Mouse (Mus musculus) intestine, embryonic 14.5 days (tissue): ENCODE results near the gene Rps6kl1. TPM values are rescaled to one million over a fixed set of nuclear protein-coding genes. Genes with fewer than 3 reads are reported as not detected.
A peak's percentile ranks its signal among the peaks of the same experiment; 100 is the strongest.

Experiments
- ATAC-seq: fragments of 200-750 bp; cut with Nextera tagmentation; replicated peaks from 2 replicates; pipeline ENCODE4 v1.8.0; 2017; ENCODE audit warnings: low read depth, moderate number of reproducible peaks, moderate TSS enrichment, moderate library complexity; ENCODE audit not compliant: low FRiP score, low TSS enrichment
- DNase-seq: peaks from one replicate; pipeline ENCODE4 v3.0.0-alpha.2; 2018; ENCODE audit warnings: low spot score
- H3K27ac ChIP-seq: fragments of 300-500 bp; sonication (generic); 2 replicates; pipeline ENCODE4 v1.5.1; 2014; ENCODE audit warnings: low read depth, mild to moderate bottlenecking, control low read depth
- H3K27me3 ChIP-seq: fragments of 300-500 bp; sonication (generic); replicated peaks from 2 replicates; pipeline ENCODE4 v1.6.1; 2014; ENCODE audit warnings: low read length, control low read depth; ENCODE audit not compliant: control insufficient read depth, insufficient read depth
- H3K36me3 ChIP-seq: fragments of 300-500 bp; sonication (generic); 2 replicates; pipeline ENCODE4 v1.6.1; 2014; ENCODE audit warnings: low read length, control low read depth; ENCODE audit not compliant: control insufficient read depth, insufficient read depth
- H3K4me1 ChIP-seq: fragments of 300-500 bp; sonication (generic); replicated peaks from 2 replicates; pipeline ENCODE4 v1.6.1; 2014; ENCODE audit warnings: low read length, control low read depth, mixed read lengths; ENCODE audit not compliant: control insufficient read depth, insufficient read depth
- H3K4me2 ChIP-seq: fragments of 300-500 bp; sonication (generic); 2 replicates; pipeline ENCODE4 v1.6.1; 2014; ENCODE audit warnings: low read length
- H3K4me3 ChIP-seq: fragments of 300-500 bp; sonication (generic); 2 replicates; pipeline ENCODE4 v1.5.1; 2014; ENCODE audit warnings: low read depth, low read length, control low read depth, mixed read lengths
- H3K9ac ChIP-seq: fragments of 300-500 bp; sonication (generic); 2 replicates; pipeline ENCODE4 v1.6.1; 2014; ENCODE audit warnings: mild to moderate bottlenecking, low read length
- H3K9me3 ChIP-seq: fragments of 300-500 bp; sonication (generic); 2 replicates; pipeline ENCODE4 v1.6.1; 2016; ENCODE audit warnings: low read length, control low read depth; ENCODE audit not compliant: control insufficient read depth
- WGBS: fragments of 180-500 bp; shearing (Covaris S2); extraction: QIAGEN DNeasy Blood & Tissue Kit; methylation state at CpG from one replicate; pipeline ENCODE4 v1.1.7; 2014; 5-methylcytosine and 5-hydroxymethylcytosine counted together
- polyA plus RNA-seq: library from polyadenylated mRNA; unstranded; fragments of >200 nt; fragmentation: Nextera tagmentation; extraction: Ambion mirVana; gene quantifications from 2 replicates; pipeline ENCODE4 v1.2.1, GENCODE M21; 2014

Gene Rps6kl1
- polyA plus RNA-seq, 1 experiment from 2014 or later = 2.9 TPM

DNA sequence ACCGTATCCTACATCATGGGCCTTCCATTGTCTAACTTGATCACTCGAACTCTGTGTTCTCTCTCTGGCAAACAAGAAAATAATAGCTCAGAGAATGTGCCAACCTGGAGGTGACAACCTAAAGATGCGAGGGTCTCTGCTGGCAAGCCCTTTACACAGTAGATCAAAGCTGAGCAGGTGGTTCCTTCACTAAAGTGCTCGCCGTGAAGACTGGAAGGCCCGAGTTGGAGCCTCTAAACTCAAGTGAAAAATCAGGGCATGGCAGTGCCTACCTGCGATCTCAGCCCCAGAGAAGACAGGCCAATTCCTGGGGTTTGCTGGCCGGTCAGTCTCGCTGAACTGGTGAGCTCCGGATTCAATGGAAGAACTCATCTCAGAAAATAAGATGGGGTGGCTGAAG, 42.1 kb upstream of the Rps6kl1 start:
- ATAC-seq (no peak), DNase-seq (no peak)
- H3K9ac ChIP-seq = no peak overlapping the region
- H3K4me2 ChIP-seq = no peak overlapping the region
- no peak overlapping the region for H3K27ac ChIP-seq
- WGBS = 86% methylated on average over 10 of the region's 10 CpGs
- no peaks in the 10 kb centered on the region for H3K9me3 ChIP-seq
- no peaks in the 10 kb centered on the region for H3K27me3 ChIP-seq
- no peaks in the 10 kb centered on the region for H3K36me3 ChIP-seq
- peaks cover 44% of the 10 kb centered on the region for H3K4me1 ChIP-seq
- H3K4me3 ChIP-seq = no peak overlapping the region

DNA sequence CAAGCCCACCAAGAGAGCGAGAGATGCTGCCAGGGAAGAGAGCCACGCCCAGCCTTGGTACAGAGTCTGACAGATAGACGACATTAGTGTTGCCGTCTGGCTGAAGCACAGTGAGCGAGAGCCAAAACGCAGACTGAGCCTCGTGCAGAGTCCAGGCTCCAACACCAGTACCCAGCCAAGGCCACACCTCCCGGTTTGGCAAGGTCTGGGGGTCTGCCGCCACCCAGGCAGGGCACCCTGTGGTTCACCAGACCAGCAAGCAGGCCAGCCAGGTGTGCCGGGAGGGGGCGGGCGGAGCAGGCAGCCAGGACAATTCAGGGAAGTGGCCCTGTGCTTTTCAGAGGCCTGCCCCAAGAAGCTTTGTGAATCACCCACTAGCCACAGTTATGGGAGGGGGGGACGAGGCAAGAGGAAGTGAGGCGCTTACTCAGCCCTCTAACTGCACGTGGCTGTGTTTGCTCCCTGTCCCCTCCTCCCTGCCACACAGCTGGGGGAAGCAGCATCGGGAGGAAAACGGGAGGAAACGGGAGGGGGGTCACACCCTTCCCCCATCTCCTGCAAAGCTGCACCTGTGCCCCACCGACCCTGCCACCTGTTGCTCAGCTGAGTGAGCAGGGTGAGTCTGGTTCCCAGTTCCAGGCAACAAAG, 41.5 kb upstream of the Rps6kl1 start:
- WGBS = 28% methylated on average over 19 of the region's 19 CpGs
- H3K4me3 ChIP-seq = no peak overlapping the region
- H3K36me3 ChIP-seq = no peaks in the 10 kb centered on the region
- peaks cover 39% of the 10 kb centered on the region for H3K4me1 ChIP-seq
- H3K4me2 ChIP-seq = 0 out of 2 replicates have a peak overlapping the region, but pooled peaks have one; percentile 23
- H3K27me3 ChIP-seq = no peaks in the 10 kb centered on the region
- no peak overlapping the region for H3K27ac ChIP-seq
- H3K9me3 ChIP-seq = no peaks in the 10 kb centered on the region
- DNase-seq (no peak), ATAC-seq (no peak; the same call in 1 of the 2 replicates)
- no peak overlapping the region for H3K9ac ChIP-seq

- Histone ChIP-seq H3K9ac (no peak overlapping the region), H3K36me3 (no peaks in the 10 kb centered on the region), H3K4me2 (no peak overlapping the region), H3K27me3 (no peaks in the 10 kb centered on the region), H3K4me3 (no peak overlapping the region), H3K4me1 (peaks cover 34% of the 10 kb centered on the region), H3K27ac (no peak overlapping the region), H3K9me3 (no peaks in the 10 kb centered on the region)
- DNase-seq (no peak), ATAC-seq (no peak)
- WGBS = 69% methylated on average over 7 of the region's 7 CpGs
These were observed 39.2 kb upstream of the Rps6kl1 start for GRCm38 (mm10) chr12:85190290-85190689.

- Histone ChIP-seq H3K27ac (peak overlapping the region; percentile 38; the same call in 1 of the 2 replicates), H3K27me3 (no peaks in the 10 kb centered on the region), H3K9me3 (no peaks in the 10 kb centered on the region), H3K4me2 (no peak overlapping the region), H3K4me1 (peaks cover 24% of the 10 kb centered on the region), H3K36me3 (no peaks in the 10 kb centered on the region), H3K9ac (no peak overlapping the region), H3K4me3 (no peak overlapping the region)
- WGBS = 58% methylated on average over 7 of the region's 7 CpGs
- DNase-seq (no peak), ATAC-seq (no peak)
These were observed 35.3 kb upstream of the Rps6kl1 start for GRCm38 (mm10) chr12:85186361-85186760.

DNA sequence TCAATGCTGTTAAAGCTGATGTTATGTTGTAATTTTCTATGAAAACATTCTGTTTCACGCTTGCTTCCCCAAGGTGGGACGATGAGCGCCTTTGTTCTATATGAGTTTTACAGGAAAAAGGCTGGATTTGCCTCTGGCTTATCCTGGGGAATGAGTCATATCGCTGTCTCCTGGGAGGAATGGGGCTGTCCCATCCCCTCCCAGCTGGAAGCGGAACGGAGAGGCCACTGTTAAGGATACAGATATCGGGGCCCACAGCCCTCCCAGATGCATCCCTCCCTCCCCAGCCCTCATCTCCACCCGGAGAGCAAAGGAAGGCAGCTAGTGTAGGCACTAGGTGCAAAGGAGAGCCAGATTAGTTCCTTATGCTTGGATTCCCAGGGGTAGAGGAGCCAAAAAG, 34.7 kb upstream of the Rps6kl1 start:
- Histone ChIP-seq H3K27ac (peak overlapping the region; percentile 38; the same call in 1 of the 2 replicates), H3K9me3 (no peaks in the 10 kb centered on the region), H3K9ac (no peak overlapping the region), H3K4me2 (no peak overlapping the region), H3K4me1 (peaks cover 26% of the 10 kb centered on the region), H3K36me3 (no peaks in the 10 kb centered on the region), H3K4me3 (no peak overlapping the region), H3K27me3 (no peaks in the 10 kb centered on the region)
- 38% methylated on average over 8 of the region's 8 CpGs for WGBS
- ATAC-seq (no peak), DNase-seq (no peak)

DNA sequence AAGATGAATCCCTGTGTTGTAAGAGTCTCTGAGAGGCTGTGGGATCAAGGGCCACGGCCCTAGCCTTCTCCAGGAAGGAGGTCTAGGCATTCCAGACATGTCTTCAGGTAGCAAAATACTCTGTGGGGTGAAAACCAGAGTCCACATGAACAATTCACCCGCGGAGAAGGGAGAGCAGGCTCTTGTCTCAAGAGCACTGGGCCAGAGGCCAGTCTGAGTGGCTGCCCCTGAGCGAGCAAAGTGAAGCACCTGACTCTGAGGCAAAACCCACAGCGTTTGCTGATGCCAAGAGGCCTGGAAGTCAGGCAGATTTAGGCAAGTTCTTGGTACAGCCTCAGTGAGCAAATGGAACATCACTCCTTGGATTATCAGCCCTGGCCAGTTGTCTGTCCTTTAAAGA, 33.1 kb upstream of the Rps6kl1 start:
- H3K4me1 ChIP-seq = peaks cover 26% of the 10 kb centered on the region
- 48% methylated on average over 5 of the region's 5 CpGs for WGBS
- H3K4me2 ChIP-seq = no peak overlapping the region
- no peaks in the 10 kb centered on the region for H3K9me3 ChIP-seq
- ATAC-seq (no peak), DNase-seq (no peak)
- H3K4me3 ChIP-seq = no peak overlapping the region
- no peaks in the 10 kb centered on the region for H3K36me3 ChIP-seq
- H3K9ac ChIP-seq = no peak overlapping the region
- H3K27ac ChIP-seq = no peak overlapping the region
- no peaks in the 10 kb centered on the region for H3K27me3 ChIP-seq

- H3K9ac ChIP-seq = no peak overlapping the region
- no peak overlapping the region for H3K4me3 ChIP-seq
- H3K27me3 ChIP-seq = no peaks in the 10 kb centered on the region
- peaks cover 26% of the 10 kb centered on the region for H3K4me1 ChIP-seq
- no peak for ATAC-seq
- 82% methylated on average over 5 of the region's 5 CpGs for WGBS
- no peak overlapping the region for H3K4me2 ChIP-seq
- DNase-seq = no peak
- H3K27ac ChIP-seq = no peak overlapping the region
- H3K9me3 ChIP-seq = no peaks in the 10 kb centered on the region
- H3K36me3 ChIP-seq = no peaks in the 10 kb centered on the region
These were observed 31.8 kb upstream of the Rps6kl1 start for GRCm38 (mm10) chr12:85182898-85183297.

GRCm38 (mm10) chr12:85182345-85182643, 31.2 kb upstream of the Rps6kl1 start:
- Histone ChIP-seq H3K27ac (no peak overlapping the region), H3K4me1 (peaks cover 28% of the 10 kb centered on the region), H3K27me3 (no peaks in the 10 kb centered on the region), H3K9me3 (no peaks in the 10 kb centered on the region), H3K9ac (no peak overlapping the region), H3K4me2 (0 out of 2 replicates have a peak overlapping the region, but pooled peaks have one; percentile 16), H3K4me3 (no peak overlapping the region), H3K36me3 (no peaks in the 10 kb centered on the region)
- no peak for ATAC-seq
- DNase-seq = no peak
- WGBS = 26% methylated on average over 8 of the region's 8 CpGs
